Mouse (Mus musculus) olfactory bulb, adult 2 months (tissue): ENCODE data around the gene Gm11172.

Experiments used
- CTCF ChIP-seq: fragments of 200-500 bp; IDR thresholded peaks from 2 replicates; pipeline ENCODE4 v1.5.1; 2012; ENCODE audit warnings: low read depth, mild to moderate bottlenecking, low read length, moderate library complexity; ENCODE audit not compliant: insufficient read depth
- POLR2A ChIP-seq: fragments of 200-500 bp; IDR thresholded peaks from 2 replicates; pipeline ENCODE4 v1.6.1; 2012; ENCODE audit warnings: mild to moderate bottlenecking, low read depth, low read length, moderate library complexity; ENCODE audit not compliant: insufficient read depth

DNA sequence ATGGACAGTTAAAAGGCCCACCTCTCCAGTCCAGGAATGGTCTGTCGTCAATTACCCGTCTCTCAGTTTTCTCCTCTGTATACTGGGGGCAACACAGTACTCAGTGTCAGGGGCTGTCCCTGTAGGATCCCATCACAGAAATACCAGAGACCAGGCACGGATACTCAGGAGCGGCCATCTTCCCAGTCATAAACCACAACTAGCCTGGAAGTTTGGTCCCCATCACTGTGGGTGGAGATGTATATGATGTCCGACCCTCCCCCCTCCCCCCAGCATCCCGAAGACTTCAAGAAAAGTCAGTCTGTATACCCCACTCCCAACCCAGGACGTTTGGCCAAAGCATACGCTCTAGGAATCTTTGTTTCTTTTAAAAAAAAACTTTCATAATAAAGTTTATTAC, 29.3 kb upstream of the Gm11172 start:
- TF ChIP-seq CTCF (no peak), POLR2A (no peak)
